Mouse (Mus musculus): Measurements from ENCODE around the gene Polr1e.
"Not testable (repeated sequence)": the region's sequence is repeated elsewhere in the genome, so short reads cannot be mapped to it uniquely, and the experiment has no call there.

Gene Polr1e

DNA sequence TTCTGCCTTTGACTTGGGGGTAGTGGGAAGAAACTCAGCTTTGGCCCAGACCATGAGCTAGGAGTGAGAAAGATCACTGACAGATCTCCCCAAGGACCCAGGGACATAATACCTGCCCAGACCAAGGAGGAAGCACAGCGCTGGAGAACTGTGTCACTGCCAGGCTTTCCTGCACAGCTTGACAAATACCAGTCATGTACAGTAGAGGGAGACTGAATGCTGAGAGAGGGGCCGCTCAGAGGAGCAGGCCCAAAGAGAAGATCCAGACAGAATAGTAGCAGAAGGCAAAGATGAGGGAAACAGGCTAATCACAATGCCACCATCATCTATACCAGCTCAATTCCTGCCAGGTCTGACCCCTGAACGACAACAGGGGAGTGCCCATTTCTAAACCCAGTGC is 36.5 kb downstream of the Polr1e start:
- no peak for DNase-seq (ENCODE audit: low read depth, low spot score)

GRCm38 (mm10) chr4:45055451-45055850 is 37.1 kb downstream of the Polr1e start:
- no peak for DNase-seq (ENCODE audit: low read depth, low spot score)

- not testable (repeated sequence) for DNase-seq (ENCODE audit: low read depth, low spot score)
Measured at GRCm38 (mm10) chr4:45063836-45064235, 45.5 kb downstream of the Polr1e start.

- DNase-seq (ENCODE audit: low read depth, low spot score), result no peak
Measured at GRCm38 (mm10) chr4:45064577-45064976, 46.2 kb downstream of the Polr1e start.

GRCm38 (mm10) chr4:45066036-45066730 is 47.8 kb downstream of the Polr1e start:
- DNase-seq (ENCODE audit: low read depth, low spot score), result no peak

DNA sequence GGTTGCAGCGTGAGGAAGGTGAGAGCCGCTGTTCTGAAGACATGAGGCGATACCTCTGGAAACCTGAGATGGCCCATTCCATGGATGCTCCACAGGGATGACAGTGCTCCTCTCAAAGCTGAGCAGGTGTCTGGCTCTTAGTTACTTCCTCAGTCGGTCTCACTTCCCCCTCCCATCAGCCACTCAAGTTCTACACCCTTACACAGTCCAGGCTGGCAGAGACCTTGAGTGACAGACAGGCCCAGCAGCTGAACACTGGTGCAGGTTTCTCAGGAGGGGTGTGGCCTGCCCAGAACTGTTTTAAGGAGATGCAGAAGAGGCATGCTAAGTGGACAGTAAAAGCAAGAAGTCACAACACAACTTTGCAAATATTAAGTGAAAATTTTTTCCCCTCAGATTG is 49.4 kb downstream of the Polr1e start:
- DNase-seq (ENCODE audit: low read depth, low spot score), result no peak

DNA sequence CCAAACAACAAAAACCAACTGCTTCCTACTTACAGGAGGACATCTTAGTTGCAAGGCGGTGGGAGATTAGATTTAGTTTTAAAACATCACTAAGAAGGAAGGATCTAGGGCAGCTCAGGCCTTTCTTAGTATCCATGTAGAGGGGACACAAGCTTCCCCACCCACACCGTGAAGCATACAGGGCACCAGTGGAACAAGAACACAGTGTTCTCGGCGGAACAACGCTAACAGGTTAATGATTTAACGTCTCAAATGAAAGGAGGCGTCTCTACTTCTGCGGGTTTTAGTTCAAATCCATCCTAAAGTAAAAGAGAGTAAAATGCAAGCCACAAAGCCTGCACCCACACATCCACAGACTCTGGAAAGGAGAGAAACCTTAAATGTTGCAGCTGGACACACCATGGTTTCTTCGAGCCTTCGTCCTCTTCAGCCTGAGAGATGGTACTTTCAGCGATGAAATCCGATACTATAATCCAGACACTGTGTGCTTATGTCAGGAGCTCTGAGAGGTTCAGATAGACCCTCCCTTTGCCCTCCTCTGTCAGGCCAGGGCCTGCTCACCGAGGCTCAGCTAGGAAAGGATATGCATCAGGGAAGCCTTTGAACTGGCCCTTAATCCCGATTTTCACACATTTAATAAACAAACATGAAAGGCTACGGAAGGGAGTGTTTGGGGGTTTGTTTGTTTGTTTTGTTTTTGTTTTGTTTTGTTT is 54.0 kb downstream of the Polr1e start:
- no peak for DNase-seq (ENCODE audit: low read depth, low spot score)

DNA sequence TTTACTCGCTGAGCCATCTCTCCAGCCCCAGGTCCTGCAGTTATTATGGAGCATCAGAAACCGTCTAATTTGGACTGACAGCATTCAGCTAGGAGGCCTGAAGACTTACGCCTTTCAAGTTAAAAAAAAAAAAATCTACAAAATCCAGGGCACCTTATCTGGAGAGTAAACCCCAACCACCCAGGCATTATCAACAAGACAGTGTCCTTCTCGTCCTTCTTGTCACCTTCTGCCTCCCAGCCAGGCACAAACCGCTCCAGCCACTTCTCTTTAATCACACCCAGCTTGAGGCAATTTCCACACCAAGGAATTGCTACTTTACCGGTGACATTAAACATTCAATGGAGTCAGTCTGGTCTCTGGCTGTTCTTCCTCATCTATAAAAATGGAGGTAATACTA is 55.2 kb downstream of the Polr1e start:
- no peak for DNase-seq (ENCODE audit: low read depth, low spot score)

GRCm38 (mm10) chr4:45081041-45081440 is 62.7 kb downstream of the Polr1e start:
- not testable (repeated sequence) for DNase-seq (ENCODE audit: low read depth, low spot score)

GRCm38 (mm10) chr4:45082951-45083350 is 64.6 kb downstream of the Polr1e start:
- no peak for DNase-seq (ENCODE audit: low read depth, low spot score)

- no peak for DNase-seq (ENCODE audit: low read depth, low spot score)
Measured at GRCm38 (mm10) chr4:45083487-45083886, 65.1 kb downstream of the Polr1e start.

GRCm38 (mm10) chr4:45084021-45084894 is 65.9 kb downstream of the Polr1e start, which contains the start of gene Fbxo10:
Gene Fbxo10 (minus strand): TSS chr4:45084604.
- peak; percentile 77 for DNase-seq (ENCODE audit: low read depth, low spot score)

DNA sequence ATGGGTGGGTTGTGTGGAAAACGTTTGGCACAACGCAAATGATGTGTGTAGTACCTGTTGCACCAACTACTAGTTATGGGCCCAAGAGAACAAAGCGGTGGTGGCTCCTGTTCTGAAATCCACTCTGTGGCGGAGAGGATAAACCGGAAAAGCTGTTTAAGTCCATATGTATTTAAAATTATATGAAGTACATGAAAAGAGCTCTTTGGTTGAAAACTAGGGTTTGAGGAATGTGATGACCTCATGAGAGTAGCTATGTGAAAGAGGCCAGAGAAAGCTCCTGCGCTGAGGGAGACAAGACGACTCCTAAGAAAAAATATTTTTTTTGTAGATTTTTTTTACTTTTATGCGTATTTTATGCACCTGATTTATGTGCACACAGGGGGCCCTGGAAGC is 66.5 kb downstream of the Polr1e start:
- DNase-seq (ENCODE audit: low read depth, low spot score), result no peak

Measured in brain, embryonic 18.5 days (tissue).